Mouse (Mus musculus): ENCODE data around the gene Polr3k. TPM values are rescaled to one million over a fixed set of nuclear protein-coding genes. Genes with fewer than 3 reads are reported as not detected.

Polr3k gene
- total RNA-seq (2023) = 1 to 10 TPM; 7.0 to 9.9 TPM

GRCm38 (mm10) chr2:181863791-181864535 lies at the start of gene Polr3k:
Gene Polr3k, plus strand, starts transcription at chr2:181864337.

GRCm38 (mm10) chr2:181837372-181838292 lies 26.5 kb upstream of the Polr3k start, which contains the start of gene Pcmtd2:
Gene Pcmtd2, plus strand, starts transcription at chr2:181837854.

Other genes with a start within 250 kb of the Polr3k start
- gene Gm29797, start 207.3 kb upstream of the Polr3k start, total RNA-seq (2023) = not detected
- not detected for gene Sox18, start 192.7 kb upstream of the Polr3k start, total RNA-seq (2023)
- 10 to 100 TPM in 1 of 2 experiments, 1 to 10 TPM in 1; 8.8 to 11.2 TPM for gene Tcea2, start 184.0 kb upstream of the Polr3k start, total RNA-seq (2023)
- 100 to 1,000 TPM; 177 to 199 TPM for gene Rgs19, start 170.4 kb upstream of the Polr3k start, total RNA-seq (2023)
- not detected for gene Lkaaear1, start 165.9 kb upstream of the Polr3k start, total RNA-seq (2023)
- 1 to 10 TPM in 1 of 2 experiments, not detected in 1; 1.3 TPM for gene Oprl1, start 149.3 kb upstream of the Polr3k start, total RNA-seq (2023)
- gene Myt1, start 101.0 kb upstream of the Polr3k start, total RNA-seq (2023) = not detected
- 10 to 100 TPM; 28.6 to 34.6 TPM for gene Pcmtd2, start 26.5 kb upstream of the Polr3k start, total RNA-seq (2023)
- not detected for gene Gm14496, start 126.8 kb downstream of the Polr3k start, total RNA-seq (2023)